Mouse (Mus musculus) left cerebral cortex, adult 11 months (tissue): Measurements from ENCODE around the gene Hsd17b10.

Source experiments
- DNase-seq: peaks from one replicate; pipeline ENCODE4 v3.0.0; 2022; ENCODE audit warnings: low spot score

The Hsd17b10 gene

DNA sequence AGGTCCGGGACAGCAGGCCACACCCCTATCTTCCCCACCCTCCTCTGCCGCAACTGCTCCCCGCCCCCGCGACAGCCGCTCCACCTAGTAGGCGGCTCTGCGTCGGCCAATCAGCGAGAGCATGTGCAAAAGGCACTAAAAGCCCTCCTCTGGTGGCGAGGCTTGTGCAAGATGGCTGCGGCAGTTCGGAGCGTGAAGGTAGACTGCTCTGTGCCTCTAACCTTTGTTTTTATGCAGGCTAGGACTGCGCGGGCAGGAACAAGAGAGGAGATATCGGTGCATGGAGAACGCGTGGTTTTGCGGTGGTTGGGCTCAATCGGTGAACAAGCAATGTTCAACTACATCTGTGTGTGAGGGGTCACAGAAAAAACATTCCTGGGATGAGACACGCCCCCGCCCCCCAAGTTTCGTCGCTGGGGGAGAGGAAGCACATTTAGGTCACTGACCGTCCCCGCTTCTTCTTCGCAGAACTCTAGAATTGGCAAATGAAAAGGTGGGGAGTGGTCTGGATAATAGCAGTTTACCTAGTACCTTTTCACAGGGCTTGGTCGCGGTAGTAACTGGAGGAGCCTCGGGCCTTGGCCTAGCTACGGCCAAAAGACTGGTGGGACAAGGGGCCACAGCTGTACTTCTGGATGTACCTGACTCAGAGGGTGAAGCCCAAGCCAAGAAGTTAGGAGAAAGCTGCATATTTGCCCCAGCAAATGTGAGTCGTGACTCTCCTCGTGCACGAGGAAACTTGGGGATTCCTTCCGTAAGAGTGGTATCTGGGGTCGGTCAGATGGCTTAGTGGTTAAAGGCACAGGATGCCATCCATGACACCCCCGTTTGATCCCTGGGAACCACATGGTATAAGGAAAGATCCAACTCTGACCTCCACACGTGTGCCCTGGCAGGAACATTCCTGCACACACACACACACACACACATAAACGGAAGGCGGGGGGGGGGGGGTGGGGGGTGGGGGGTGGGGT is at the start of gene Hsd17b10:
TSS of gene Hsd17b10 (plus strand) at position 109 of the 974 bp plus-strand sequence.
- peak; percentile 59 for DNase-seq

GRCm38 (mm10) chrX:151999006-151999710 is 2.5 kb upstream of the Hsd17b10 start:
- DNase-seq, result no peak

DNA sequence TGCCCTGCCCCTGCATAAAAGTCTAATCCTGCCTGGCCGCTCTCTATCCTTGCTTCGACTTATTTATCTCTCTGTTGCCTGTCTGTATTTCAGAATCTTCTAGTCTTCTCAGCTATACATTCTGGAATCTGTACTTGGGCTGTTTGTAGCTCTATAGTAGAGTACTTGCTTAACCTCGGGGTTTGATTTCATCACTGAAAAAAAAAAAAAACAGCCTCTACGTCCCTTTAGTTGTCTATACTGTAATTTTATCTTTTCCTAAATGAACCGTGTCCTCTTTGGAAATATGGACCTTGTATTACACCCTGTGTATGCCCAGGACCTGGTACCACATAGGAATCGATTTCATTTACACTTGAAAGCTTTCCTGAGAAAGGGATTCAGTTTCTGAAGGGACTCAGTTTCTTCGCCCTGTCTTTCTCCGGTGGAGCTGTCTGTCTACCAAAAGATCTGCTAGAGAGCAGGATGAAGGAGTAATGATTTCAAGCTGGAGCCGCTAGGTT is 412 bp upstream of the Hsd17b10 start:
- no peak for DNase-seq

- DNase-seq, result no peak
Measured at GRCm38 (mm10) chrX:152002865-152003264, 1.2 kb downstream of the Hsd17b10 start.

DNA sequence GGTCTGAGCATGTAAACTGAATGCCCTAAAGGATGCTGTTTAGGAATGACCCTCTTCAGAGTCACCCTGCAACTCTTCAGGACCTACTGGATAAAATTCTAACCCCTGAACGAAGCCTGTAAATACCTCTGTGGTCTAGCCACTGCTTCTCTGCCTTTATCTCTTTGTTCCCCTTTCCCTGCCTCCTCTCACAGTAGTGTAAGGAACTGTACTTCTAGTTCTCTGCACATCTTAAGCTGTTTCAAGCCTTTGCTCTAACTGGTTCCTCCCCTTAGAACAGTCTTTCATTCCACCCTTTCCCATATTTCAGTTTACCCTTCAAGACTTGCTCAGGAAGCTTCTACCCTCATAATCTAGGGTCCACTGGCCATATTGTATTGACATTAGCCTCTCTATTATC is 6.2 kb downstream of the Hsd17b10 start:
- no peak for DNase-seq

GRCm38 (mm10) chrX:152015752-152016150 is 14.1 kb downstream of the Hsd17b10 start:
- DNase-seq, result no peak

GRCm38 (mm10) chrX:152016151-152017145 is 14.8 kb downstream of the Hsd17b10 start, which contains the start of the genes Ribc1 and Smc1a:
TSS of gene Ribc1 (minus strand) at chrX:152016295.
TSS of gene Smc1a (plus strand) at chrX:152016428.
- peak; percentile 90 for DNase-seq

GRCm38 (mm10) chrX:152017186-152017585 is 15.5 kb downstream of the Hsd17b10 start:
- DNase-seq, result no peak

DNA sequence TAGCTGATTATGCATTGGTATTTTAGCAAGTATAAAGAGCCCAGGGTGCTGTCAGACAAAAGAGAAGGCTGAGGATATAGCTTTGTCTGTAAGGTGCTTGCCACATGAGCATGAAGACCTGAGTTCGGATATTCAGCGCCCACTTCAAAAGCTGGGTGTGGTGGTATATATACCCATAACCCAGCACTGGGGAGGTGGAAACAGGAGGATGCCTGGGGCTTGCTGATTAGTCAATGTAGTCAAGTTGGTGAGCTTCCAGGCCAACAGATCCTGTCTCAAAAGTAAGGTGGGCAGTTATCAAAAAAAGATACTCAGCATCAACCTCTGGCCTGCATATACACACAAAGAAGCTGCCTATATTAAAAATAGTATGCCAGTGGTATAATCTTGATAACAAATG is 17.6 kb downstream of the Hsd17b10 start:
- no peak for DNase-seq

- no peak for DNase-seq
Measured at GRCm38 (mm10) chrX:152039865-152040264, 38.2 kb downstream of the Hsd17b10 start.

DNA sequence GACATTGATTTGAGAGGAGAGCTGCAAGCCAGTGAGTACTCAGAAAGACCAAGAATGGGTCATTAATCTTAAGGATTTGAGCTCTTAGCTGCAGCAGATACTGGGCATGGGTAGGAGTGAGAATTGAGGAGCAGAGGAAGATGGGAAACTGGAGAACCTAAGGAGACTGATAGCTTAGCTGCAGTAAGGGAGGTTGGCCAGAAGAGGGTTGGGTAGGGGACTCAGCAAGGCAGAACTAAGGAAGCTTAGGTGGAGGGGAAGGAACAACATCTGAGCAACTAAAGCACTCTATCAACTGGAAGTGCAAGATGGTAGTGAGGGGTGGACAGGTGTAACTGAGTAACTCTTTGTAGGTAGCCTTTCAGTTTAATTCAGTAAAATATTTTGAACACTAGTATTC is 45.6 kb downstream of the Hsd17b10 start:
- DNase-seq, result no peak

- DNase-seq, result no peak
Measured at GRCm38 (mm10) chrX:152052546-152052945, 50.9 kb downstream of the Hsd17b10 start.
